Mouse (Mus musculus): ENCODE measurements at regions not wholly inside any gene's neighbourhood (a gene's known extent, or its start where the extent isn't known, plus 50 kb on each side); places are given as distances from the start of the nearest gene placed in this dataset.

DNA sequence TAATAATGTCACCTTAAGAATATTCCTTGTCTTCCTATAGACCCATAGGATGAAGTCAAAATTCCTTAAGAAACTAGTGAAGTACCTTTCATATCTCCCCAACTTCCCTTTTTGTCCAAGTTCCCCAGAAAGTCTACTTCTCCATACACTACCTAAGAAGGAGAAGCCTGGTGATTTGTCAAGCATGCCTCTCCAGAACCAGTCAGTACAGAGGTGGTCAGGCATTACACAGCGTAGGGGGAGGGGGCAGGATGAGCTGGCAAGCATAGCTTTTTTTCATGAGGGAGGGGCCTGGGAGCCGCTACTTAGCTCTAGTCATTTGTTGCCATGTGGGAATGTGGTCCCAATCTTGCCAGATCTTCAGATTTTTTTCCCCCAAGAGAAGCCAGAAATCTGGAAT lies 54.0 kb upstream of the Satb2 start:
- no peak for DNase-seq (ENCODE audit: low spot score in 2 of 2)

DNA sequence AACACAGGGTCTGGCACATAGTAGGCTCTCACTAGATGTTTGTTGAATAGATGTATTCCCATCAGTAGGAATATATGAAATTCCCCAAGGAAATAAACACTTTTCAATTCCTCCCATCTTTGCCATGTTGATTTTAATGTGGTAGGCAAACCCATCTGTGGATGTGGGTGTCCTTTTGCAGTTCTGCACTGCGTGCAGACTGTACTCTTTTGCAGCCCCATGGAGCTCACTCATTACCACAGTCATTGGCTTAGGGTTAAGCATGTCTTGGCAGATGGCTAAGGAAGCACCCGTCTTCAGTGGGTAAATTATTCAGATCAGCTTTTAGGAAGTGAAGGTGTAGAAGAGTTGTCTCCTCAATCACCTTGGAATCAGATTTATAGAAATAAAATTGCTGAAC lies 54.8 kb upstream of the Satb2 start:
- no peak for DNase-seq (ENCODE audit: low spot score in 2 of 2)

DNA sequence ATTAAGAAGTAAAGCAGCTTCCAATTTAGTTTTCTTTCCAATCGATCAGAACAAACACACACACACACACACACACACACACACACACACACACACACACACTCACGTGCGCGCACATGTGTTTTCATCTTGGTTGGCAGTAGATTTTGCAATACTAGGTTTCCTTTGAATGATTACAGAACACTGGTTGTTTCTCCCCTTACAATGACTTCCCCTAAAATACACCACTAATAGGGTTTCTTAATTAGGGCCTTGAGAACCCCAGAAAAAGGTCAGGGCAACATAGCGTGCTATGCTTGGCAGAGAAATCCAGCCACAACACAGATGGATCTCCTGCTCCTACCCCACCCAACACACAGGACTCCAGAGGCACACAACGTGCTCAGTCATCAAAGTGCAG lies 56.0 kb upstream of the Satb2 start:
- no peak for DNase-seq (ENCODE audit: low spot score in 2 of 2)

DNA sequence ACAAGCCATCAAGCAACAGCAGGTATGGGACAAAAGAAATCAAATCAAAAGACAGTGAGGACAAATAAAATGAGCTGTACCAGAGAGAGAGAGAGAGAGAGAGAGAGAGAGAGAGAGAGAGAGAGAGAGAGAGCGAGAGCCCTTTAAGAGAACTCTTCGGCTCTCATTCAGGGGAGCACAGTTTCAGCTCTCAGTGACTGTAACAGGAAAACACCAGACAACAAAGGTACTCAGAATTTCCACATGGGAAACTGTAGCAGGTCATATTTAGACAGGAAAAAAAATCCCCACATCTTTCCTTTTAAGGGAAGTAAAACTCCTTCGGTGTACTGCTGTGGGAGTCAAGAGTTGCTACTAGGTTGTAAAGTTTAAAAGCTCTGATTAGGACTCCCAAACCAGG lies 57.9 kb upstream of the Satb2 start:
- DNase-seq (ENCODE audit: low spot score in 2 of 2), result no peak

- DNase-seq (ENCODE audit: low spot score in 2 of 2), result no peak
Measured at GRCm38 (mm10) chr1:57040201-57040600, 61.8 kb upstream of the Satb2 start.

GRCm38 (mm10) chr1:57041578-57041977 lies 63.1 kb upstream of the Satb2 start:
- DNase-seq (ENCODE audit: low spot score in 2 of 2), result no peak

GRCm38 (mm10) chr1:57053836-57054235 lies 75.4 kb upstream of the Satb2 start:
- DNase-seq (ENCODE audit: low spot score in 2 of 2), result no peak

GRCm38 (mm10) chr1:57055976-57056375 lies 77.5 kb upstream of the Satb2 start:
- DNase-seq (ENCODE audit: low spot score in 2 of 2), result no peak

GRCm38 (mm10) chr1:57059216-57059615 lies 80.8 kb upstream of the Satb2 start:
- DNase-seq (ENCODE audit: low spot score in 2 of 2), result no peak

DNA sequence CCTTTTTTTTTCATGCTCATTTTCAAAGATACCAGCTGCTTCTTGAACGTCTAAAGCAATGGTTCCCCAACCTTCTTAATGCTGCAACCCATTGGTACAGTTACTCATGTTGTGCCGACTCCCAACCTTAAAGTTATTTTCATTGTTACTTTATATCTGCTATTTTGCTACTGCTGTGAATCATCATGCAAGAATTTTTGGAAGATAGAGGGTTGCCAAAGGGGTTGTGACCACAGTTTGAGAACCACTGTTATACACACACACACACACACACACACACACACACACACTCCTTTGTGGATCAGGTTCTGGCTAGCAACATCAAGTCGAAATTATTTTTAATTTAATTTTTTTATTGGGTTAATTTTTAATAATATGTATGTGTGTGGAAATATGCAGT lies 96.8 kb upstream of the Satb2 start:
- DNase-seq (ENCODE audit: low spot score in 2 of 2), result no peak

DNA sequence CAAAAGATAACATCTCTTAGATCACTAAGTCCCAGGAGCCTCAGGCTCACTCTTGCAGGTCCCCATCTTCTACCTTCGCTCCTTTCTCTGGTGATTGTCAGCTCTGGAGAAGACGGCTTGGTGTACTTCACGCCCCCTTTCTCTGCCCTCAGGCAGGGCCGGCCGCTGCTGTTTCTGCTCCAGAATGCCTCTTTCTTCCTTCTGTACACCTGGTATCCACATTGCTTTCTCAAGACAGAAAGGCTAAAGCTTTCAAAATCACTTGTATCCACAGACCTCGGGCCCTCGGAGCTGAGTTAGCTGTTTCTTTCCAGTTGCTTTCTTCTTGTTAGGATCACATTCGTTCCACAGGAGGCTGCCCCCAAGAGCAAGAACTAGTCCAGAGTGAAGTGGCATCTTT lies 98.2 kb upstream of the Satb2 start:
- DNase-seq (ENCODE audit: low spot score in 2 of 2), result no peak

DNA sequence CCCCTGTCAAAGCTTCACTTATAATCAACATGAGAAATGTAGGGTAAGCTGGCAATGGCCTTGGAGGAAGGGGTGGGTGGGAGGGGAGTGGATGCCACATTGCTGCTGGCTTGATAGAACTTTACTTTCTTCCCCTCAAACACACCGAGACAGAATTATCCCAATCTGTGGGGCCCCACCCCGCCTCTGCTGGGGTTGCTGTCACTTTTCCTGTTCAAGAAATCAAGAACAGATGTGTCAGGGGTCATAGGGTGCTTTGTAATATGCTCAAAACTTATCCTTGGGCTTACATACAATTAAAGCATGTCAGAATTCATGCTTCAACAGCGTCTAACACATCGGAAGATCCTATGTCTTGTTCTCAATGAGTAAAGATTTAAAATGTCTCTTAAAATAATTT lies 101.9 kb upstream of the Satb2 start:
- no peak for DNase-seq (ENCODE audit: low spot score in 2 of 2)

DNA sequence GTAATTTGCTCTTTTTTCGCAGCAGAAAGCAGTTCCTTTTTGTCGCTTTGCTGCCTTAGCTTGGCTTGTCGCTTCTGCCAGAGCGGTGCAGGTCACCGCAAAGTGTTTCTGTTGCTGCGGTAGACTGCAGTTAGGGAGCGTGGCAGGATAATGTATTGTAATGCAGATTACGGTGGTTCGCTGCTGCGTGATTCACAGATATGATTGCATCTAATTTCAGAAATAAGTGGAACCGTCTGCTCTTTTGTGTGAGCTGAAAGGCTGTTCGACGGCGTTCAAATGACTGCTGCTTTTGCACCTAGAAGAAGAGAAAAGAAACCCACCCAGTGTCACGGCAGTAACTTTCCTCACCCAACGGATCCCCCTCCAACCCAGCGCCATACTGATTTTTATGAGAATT lies 104.7 kb upstream of the Satb2 start:
- no peak for DNase-seq (ENCODE audit: low spot score in 2 of 2)

DNA sequence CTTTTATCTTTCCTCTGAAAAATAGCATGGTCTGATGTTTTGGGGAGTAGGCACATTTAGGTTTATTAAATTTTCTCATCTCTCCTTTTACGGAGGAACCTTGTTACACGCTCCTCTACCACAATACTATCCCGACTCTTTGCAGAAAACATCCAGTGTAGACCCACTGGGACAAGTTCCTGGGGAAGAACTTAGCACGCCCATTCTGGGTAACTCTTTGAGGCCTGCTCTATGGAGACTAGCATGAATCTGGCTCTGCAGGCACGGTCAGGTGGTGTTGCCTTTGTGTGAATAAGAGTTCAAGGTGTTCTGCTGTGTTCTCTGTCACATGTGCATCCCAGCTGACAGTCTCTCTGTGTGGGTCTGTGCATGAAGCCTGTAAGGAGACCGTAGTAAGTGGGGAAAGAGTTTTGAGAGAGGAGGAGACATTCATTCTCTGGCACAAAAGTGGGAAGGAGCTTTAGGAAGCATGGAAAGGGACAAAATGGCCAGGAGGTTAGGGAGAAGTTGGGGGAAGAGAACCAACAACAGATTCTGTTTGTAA lies 105.2 kb upstream of the Satb2 start:
- DNase-seq (ENCODE audit: low spot score in 2 of 2), result no peak

GRCm38 (mm10) chr1:57095361-57096247 lies 117.2 kb upstream of the Satb2 start:
- DNase-seq (ENCODE audit: low spot score in 2 of 2), result no peak

DNA sequence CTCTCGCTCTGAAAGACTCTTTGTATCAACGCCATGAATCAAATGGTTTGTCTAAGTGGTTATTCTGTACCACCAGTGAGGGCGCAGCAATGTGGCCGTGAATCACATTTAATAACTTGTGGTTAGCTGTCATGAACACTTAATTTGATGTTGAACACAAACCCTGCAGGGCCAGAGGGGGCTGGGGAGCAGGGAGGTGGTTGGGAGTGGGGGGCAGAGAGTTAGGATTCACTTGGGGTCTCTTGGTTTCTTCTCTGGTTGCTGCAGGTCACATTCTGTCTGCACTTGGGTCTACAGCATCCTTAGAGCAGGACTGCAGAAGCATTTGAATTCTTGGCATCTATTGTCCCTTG lies 117.8 kb upstream of the Satb2 start:
- no peak for DNase-seq (ENCODE audit: low spot score in 2 of 2)

GRCm38 (mm10) chr1:57096740-57097139 lies 118.3 kb upstream of the Satb2 start:
- no peak for DNase-seq (ENCODE audit: low spot score in 2 of 2)

- DNase-seq (ENCODE audit: low spot score in 2 of 2), result no peak
Measured at GRCm38 (mm10) chr1:57100614-57101013, 122.2 kb upstream of the Satb2 start.

DNA sequence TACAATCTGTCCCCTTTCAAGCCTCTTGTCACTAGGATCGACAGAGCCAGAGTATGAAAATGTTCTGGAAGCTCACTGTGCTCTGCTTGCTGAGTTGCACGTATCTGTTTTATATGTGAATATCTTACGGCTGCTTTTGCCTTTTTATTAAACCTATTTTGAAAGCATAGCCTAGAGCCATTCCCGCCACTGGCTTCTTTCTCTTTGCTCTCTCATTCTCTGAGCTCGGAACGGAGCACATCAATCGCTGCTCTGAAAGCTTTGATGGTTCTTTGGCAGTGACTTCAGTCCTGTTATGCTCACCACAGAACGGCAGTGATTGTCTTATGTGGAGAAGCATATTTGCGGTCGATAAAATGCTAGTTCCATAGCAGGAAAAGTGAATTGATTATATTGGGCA lies 128.9 kb upstream of the Satb2 start:
- DNase-seq (ENCODE audit: low spot score in 2 of 2), result no peak

DNA sequence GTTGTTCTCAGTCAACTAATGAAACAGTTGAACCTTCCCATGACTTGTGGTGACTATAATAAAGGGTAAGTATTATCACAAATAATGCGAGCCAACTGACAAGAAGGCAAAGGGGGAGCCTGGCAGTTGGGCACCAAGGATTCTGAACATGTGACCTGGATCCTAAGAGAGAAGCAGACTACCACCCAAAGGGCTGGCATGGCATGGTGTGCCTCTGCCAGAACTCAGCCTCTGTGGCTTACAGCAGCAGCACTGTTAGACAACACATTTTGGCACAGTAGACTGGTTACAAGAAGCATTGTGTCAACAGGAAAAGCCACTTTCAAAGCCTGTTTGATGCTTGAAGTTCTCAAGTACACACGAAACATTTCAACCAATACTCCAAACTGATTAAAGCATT lies 142.2 kb upstream of the Satb2 start:
- no peak for DNase-seq (ENCODE audit: low spot score in 2 of 2)

DNA sequence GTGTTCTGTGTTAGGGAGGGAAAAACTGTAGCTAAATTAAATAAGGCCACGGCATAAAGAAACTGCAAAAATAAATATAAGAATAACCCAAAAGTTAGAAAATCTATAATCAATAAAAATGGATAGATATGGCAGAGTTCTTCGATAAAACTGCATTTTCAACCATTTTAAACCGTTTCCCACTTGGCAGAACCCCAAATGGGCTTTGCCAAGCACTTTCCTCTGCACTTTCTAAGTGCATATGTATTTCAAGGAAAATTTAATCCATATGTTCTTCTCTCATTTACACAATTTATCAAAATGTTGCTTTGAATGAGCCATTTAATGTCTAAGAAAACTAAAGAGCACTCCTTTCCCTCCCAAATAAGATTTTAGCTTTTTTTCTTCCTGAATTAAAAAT lies 165.7 kb upstream of the Satb2 start:
- DNase-seq (ENCODE audit: low spot score in 2 of 2), result no peak

GRCm38 (mm10) chr1:57155869-57156268 lies 177.4 kb upstream of the Satb2 start:
- DNase-seq (ENCODE audit: low spot score in 2 of 2), result no peak

GRCm38 (mm10) chr1:57164443-57164842 lies 186.0 kb upstream of the Satb2 start:
- DNase-seq (ENCODE audit: low spot score in 2 of 2), result no peak
